Mouse (Mus musculus) intestine, postnatal 0 days (tissue): Measurements from ENCODE around the gene Kat6b. TPM values are rescaled to one million over a fixed set of nuclear protein-coding genes. Genes with fewer than 3 reads are reported as not detected.

ENCODE experiments used
- ATAC-seq: fragments of 200-750 bp; cut with Nextera tagmentation; 2 replicates; pipeline ENCODE4 v1.8.0; 2017; ENCODE audit warnings: mild to moderate bottlenecking, moderate TSS enrichment, moderate library complexity
- H3K27ac ChIP-seq: fragments of 300-500 bp; sonication (generic); 2 replicates; pipeline ENCODE4 v1.5.1; 2014; ENCODE audit warnings: mild to moderate bottlenecking, low read depth, low read length, moderate library complexity
- H3K27me3 ChIP-seq: fragments of 300-500 bp; sonication (generic); replicated peaks from 2 replicates; pipeline ENCODE4 v1.6.1; 2014; ENCODE audit warnings: low read length, mixed read lengths; ENCODE audit not compliant: control insufficient read depth, insufficient read depth
- H3K36me3 ChIP-seq: fragments of 300-500 bp; sonication (generic); 2 replicates; pipeline ENCODE4 v1.6.1; 2014; ENCODE audit warnings: mild to moderate bottlenecking, moderate library complexity; ENCODE audit not compliant: control insufficient read depth, insufficient read depth
- H3K4me1 ChIP-seq: fragments of 300-500 bp; sonication (generic); replicated peaks from 2 replicates; pipeline ENCODE4 v1.6.1; 2014; ENCODE audit warnings: antibody characterized with exemption, low read length, mixed read lengths; ENCODE audit not compliant: control insufficient read depth, insufficient read depth
- H3K4me2 ChIP-seq: fragments of 300-500 bp; sonication (generic); replicated peaks from 2 replicates; pipeline ENCODE4 v1.6.1; 2014; ENCODE audit warnings: low read depth, mild to moderate bottlenecking, moderate library complexity
- H3K4me3 ChIP-seq: fragments of 300-500 bp; sonication (generic); 2 replicates; pipeline ENCODE4 v1.5.1; 2014; ENCODE audit warnings: low read depth, low read length
- H3K9ac ChIP-seq: fragments of 300-500 bp; sonication (generic); 2 replicates; pipeline ENCODE4 v1.6.1; 2014; ENCODE audit warnings: mild to moderate bottlenecking, low read depth, low read length
- H3K9me3 ChIP-seq: fragments of 300-500 bp; sonication (generic); 2 replicates; pipeline ENCODE4 v1.6.1; 2016; ENCODE audit warnings: mixed run types; ENCODE audit not compliant: control insufficient read depth
- CTCF ChIP-seq: sonication (generic); IDR thresholded peaks from 2 replicates; pipeline ENCODE4 v1.5.1; 2016; ENCODE audit warnings: low read depth, mild to moderate bottlenecking, control low read depth, antibody characterized with exemption, moderate library complexity
- WGBS: fragments of 180-500 bp; shearing (Covaris S2); extraction: QIAGEN DNeasy Blood & Tissue Kit; methylation state at CpG from one replicate; pipeline ENCODE4 v1.1.7; 2014; 5-methylcytosine and 5-hydroxymethylcytosine counted together
- polyA plus RNA-seq: library from polyadenylated mRNA; unstranded; fragments of >200 nt; fragmentation: Nextera tagmentation; extraction: Ambion mirVana; gene quantifications from 2 replicates; pipeline ENCODE4 v1.2.1, GENCODE M21; 2015

Gene Kat6b
- polyA plus RNA-seq, 1 experiment from 2014 or later: 4.8 TPM

DNA sequence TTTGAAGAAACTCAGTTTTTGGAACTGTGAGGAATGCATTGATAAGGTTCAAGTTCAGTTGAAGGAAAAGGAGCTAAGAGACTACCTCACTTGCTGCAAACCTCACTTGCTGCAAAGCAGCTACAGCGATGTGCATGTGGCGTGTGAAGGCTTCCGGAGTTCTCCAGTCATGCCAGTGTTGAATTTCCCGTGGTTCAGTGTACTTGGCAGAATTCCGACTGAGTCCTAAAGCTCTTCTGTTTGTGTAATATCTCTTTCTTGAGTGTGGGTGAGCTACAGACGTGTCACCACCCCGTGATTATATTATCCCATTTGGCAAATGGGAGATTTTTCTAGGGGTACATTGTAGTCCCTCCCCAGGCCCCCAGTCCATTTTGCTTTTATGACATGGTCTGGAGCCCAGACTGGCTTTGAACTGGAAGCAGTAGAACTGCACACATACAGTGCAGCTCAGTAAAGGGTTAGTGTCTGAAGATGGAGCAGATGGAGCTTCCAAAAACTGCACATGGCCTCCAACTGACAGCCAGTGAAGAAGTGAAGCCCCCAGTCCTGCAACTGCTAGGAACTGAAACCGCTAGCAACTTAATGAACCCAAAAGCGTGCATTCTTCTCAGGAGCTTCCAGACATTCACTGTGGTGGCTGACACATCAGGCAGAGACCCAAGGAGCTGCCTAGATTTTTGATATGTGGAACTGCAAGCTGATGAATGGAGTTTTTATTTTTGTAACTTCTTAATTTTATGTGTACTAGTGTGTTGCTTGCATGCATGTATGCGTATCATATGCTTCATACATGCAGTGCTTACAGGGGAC lies 84.5 kb downstream of the Kat6b start:
- 0 out of 2 replicates have a peak, but pooled peaks cover 2% of the 10 kb centered on the region for H3K4me1 ChIP-seq
- H3K36me3 ChIP-seq: no peaks in the 10 kb centered on the region
- H3K27ac ChIP-seq: no peak overlapping the region
- no peak overlapping the region for H3K4me3 ChIP-seq
- no peak overlapping the region for H3K4me2 ChIP-seq
- no peaks in the 10 kb centered on the region for H3K27me3 ChIP-seq
- 85% methylated on average over 10 of the region's 10 CpGs for WGBS
- H3K9me3 ChIP-seq: no peaks in the 10 kb centered on the region
- no peak for ATAC-seq
- H3K9ac ChIP-seq: no peak overlapping the region
- no peak for TF ChIP-seq CTCF

- no peaks in the 10 kb centered on the region for H3K36me3 ChIP-seq
- ATAC-seq: peak; percentile 85
- H3K9me3 ChIP-seq: no peaks in the 10 kb centered on the region
- H3K4me1 ChIP-seq: peaks cover 2% of the 10 kb centered on the region; the same call in 1 of the 2 replicates
- 0 out of 2 replicates have a peak overlapping the region, but pooled peaks have one; percentile 0 for H3K4me2 ChIP-seq
- no peak for TF ChIP-seq CTCF
- H3K27ac ChIP-seq: peak overlapping the region; percentile 29
- WGBS: 71% methylated on average over 7 of the region's 7 CpGs
- H3K4me3 ChIP-seq: no peak overlapping the region
- no peak overlapping the region for H3K9ac ChIP-seq
- no peaks in the 10 kb centered on the region for H3K27me3 ChIP-seq
Measured at GRCm38 (mm10) chr14:21567293-21567984, 86.2 kb downstream of the Kat6b start.

GRCm38 (mm10) chr14:21568821-21569220 lies 87.6 kb downstream of the Kat6b start:
- Histone ChIP-seq H3K9me3 (no peaks in the 10 kb centered on the region), H3K4me3 (no peak overlapping the region), H3K9ac (no peak overlapping the region), H3K27ac (no peak overlapping the region), H3K4me2 (no peak overlapping the region), H3K4me1 (peaks cover 2% of the 10 kb centered on the region; the same call in 1 of the 2 replicates), H3K27me3 (no peaks in the 10 kb centered on the region), H3K36me3 (no peaks in the 10 kb centered on the region)
- no peak for ATAC-seq
- 93% methylated on average over 7 of the region's 7 CpGs for WGBS
- TF ChIP-seq CTCF: no peak

DNA sequence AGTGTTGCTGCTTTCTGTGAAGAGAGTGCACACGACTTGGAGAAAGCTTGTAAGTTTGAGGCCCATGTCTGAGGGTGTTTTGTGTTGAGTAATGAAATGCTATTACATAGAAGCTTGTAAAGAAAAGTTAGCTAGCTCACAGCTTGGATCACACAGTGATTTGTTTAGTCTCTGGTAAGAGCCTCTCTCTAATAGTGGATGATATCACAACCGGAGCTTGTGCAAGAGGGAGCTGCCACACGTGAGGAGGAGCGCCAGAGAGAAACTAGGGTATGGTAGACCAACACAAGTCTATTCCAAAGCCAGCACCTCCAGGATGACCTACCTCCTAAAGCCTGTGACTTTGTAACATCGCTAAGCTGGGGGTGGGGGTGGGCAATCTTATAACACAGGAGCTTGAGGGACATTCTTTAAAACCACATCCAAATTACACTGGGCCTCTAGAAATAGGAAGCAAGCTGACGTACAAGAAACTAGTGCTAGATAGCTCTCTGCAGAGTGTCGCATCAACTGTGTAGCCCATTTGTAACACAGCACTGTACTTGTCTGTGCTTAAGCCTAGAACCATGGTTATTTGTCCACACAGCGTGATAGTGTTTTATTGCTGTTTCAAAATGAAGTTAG lies 93.6 kb downstream of the Kat6b start:
- TF ChIP-seq CTCF: no peak
- 67% methylated on average over 8 of the region's 8 CpGs for WGBS

GRCm38 (mm10) chr14:21576867-21577266 lies 95.6 kb downstream of the Kat6b start:
- no peak for TF ChIP-seq CTCF
- no peaks in the 10 kb centered on the region; the same call in 1 of the 2 replicates for H3K4me1 ChIP-seq
- no peak overlapping the region for H3K9ac ChIP-seq
- ATAC-seq: no peak
- H3K27me3 ChIP-seq: no peaks in the 10 kb centered on the region
- H3K4me3 ChIP-seq: no peak overlapping the region
- no peak overlapping the region for H3K27ac ChIP-seq
- H3K4me2 ChIP-seq: no peak overlapping the region
- WGBS: 81% methylated on average over 8 of the region's 8 CpGs
- H3K9me3 ChIP-seq: no peaks in the 10 kb centered on the region
- no peaks in the 10 kb centered on the region for H3K36me3 ChIP-seq

More for the DNA sequence above, 93.6 kb downstream of the Kat6b start:
- Histone ChIP-seq H3K4me2 (no peak overlapping the region), H3K9ac (no peak overlapping the region), H3K4me3 (no peak overlapping the region), H3K9me3 (no peaks in the 10 kb centered on the region), H3K27ac (no peak overlapping the region), H3K4me1 (no peaks in the 10 kb centered on the region; the same call in 1 of the 2 replicates), H3K27me3 (no peaks in the 10 kb centered on the region), H3K36me3 (no peaks in the 10 kb centered on the region)
- ATAC-seq: no peak

DNA sequence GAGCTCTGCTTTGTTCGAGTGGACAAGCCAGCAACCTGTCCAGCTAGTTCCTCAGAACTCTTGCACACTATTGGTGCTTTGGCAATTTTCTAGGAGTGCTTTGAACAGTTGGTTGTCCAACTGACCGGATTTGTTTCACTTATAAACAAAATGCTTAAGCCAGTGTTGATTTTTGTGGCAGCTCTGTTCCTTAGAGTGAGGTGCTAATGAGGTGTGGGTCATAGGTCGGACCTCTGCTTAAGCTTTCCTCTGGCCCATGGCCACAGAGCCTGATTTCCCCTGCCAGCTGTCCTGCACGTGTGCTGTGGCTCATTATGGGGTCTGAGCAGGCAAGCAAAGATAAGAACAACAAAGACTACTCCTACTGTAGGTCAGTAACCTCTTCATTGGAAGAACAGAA lies 100.0 kb downstream of the Kat6b start:
- H3K4me2 ChIP-seq: no peak overlapping the region
- no peak for ATAC-seq
- H3K9ac ChIP-seq: no peak overlapping the region
- no peaks in the 10 kb centered on the region for H3K27me3 ChIP-seq
- no peak overlapping the region for H3K4me3 ChIP-seq
- WGBS: 25% methylated on average over 4 of the region's 4 CpGs
- no peak overlapping the region for H3K27ac ChIP-seq
- no peaks in the 10 kb centered on the region for H3K36me3 ChIP-seq
- TF ChIP-seq CTCF: no peak
- no peaks in the 10 kb centered on the region for H3K9me3 ChIP-seq
- H3K4me1 ChIP-seq: peaks cover 11% of the 10 kb centered on the region; the same call in 1 of the 2 replicates
